Mouse (Mus musculus): ENCODE results near the gene Tmem208. TPM values are rescaled to one million over a fixed set of nuclear protein-coding genes. Genes with fewer than 3 reads are reported as not detected.
A peak's percentile ranks its signal among the peaks of the same experiment; 100 is the strongest.

Tmem208 gene
- polyA plus RNA-seq, 1 experiment from 2014 or later: 128 TPM

DNA sequence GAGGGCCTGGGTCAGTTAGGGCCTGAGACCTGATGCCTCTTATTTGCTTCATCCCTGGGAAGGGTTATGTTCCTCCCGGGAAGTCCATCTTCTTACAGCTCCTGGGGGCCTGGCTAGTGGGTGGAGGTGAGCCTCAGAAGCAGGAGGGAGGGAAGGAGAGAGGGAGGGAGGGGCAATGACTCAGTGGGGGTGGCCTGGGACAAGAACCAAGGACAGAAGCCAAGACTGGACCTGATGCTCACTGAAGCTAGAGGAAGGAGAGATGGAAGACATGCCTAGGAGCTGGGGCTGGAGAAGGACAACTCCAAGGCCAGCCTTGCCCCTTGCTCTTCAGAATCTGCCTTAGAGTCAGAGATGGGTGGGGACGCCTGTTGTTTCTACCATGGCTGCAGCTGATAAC lies 46.9 kb downstream of the Tmem208 start, which contains the start of gene Plekhg4:
Gene Plekhg4, plus strand, starts transcription at position 243 of the 400 bp plus-strand sequence.
- WGBS: 62% methylated on average over 2 of the region's 2 CpGs
- peaks cover 2% of the 10 kb centered on the region; the same call in 1 of the 2 replicates for H3K27me3 ChIP-seq (replicated peaks)
- no peaks in the 10 kb centered on the region for H3K4me1 ChIP-seq (replicated peaks)
- H3K9ac ChIP-seq: no peak within 1 kb of the TSS
- no peak for ATAC-seq
- no peaks in the 10 kb centered on the region for H3K9me3 ChIP-seq
- 0 out of 2 replicates have a peak within 1 kb of the TSS, but pooled peaks have one; percentile 58 for H3K4me2 ChIP-seq (replicated peaks)
- no peaks in the 10 kb centered on the region for H3K36me3 ChIP-seq
- H3K27ac ChIP-seq: no peak within 1 kb of the TSS
- no peak within 1 kb of the TSS for H3K4me3 ChIP-seq (replicated peaks)

DNA sequence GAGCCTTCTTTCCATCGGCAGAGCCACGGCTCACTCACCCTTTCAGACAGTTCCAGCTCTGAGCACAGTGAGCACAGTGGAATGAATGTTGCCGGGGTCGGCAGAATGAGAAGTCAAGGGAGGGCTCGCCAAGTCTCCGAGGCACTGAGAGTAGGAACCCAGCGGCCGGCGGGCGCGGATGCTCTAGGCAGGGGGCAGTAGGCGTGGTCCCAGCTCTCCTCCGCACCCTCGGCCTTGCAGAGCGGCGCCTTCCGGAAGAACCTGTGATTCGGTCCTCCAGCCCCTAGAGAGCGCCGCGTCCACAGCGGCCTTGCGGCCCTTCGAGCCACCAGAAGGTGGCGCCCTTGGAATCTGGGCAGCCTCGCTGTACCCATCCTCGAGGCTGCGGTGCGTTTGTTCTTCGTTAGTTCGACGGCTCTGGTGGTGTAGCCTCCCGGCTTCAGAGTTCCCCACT lies 48.4 kb downstream of the Tmem208 start:
- H3K4me2 ChIP-seq (replicated peaks): peak overlapping the region; percentile 58
- H3K4me3 ChIP-seq (replicated peaks): peak overlapping the region; percentile 14; the same call in 1 of the 2 replicates
- H3K4me1 ChIP-seq (replicated peaks): 0 out of 2 replicates have a peak, but pooled peaks cover 6% of the 10 kb centered on the region
- 0 out of 2 replicates have a peak, but pooled peaks have one; percentile 49 for ATAC-seq
- H3K36me3 ChIP-seq: no peaks in the 10 kb centered on the region
- no peaks in the 10 kb centered on the region for H3K9me3 ChIP-seq
- 29% methylated on average over 33 of the region's 33 CpGs for WGBS
- H3K9ac ChIP-seq: no peak overlapping the region
- H3K27me3 ChIP-seq (replicated peaks): peaks cover 2% of the 10 kb centered on the region; the same call in 1 of the 2 replicates
- no peak overlapping the region for H3K27ac ChIP-seq

DNA sequence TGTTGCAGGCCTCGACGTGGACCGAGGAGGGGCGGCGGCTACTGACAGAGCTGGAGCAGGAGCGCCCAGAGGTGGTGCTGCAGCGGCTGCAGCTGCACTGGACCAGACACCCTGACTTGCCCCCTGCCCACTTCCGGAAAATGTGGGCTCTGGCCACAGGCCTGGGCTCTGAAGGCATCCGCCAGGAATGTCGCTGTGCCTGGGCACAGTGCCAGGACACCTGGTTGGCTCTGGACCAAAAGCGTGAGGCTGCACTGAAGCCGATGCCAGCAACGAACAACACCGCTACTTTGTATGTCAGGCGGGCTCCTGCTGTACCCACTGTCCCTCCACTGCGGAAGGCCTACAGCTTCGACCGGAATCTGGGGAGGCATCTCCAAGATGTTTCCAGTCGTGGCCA lies 52.5 kb downstream of the Tmem208 start:
- 50% methylated on average over 19 of the region's 19 CpGs for WGBS
- ATAC-seq: no peak
- Histone ChIP-seq H3K9me3 (no peaks in the 10 kb centered on the region), H3K27me3 (replicated peaks) (0 out of 2 replicates have a peak, but pooled peaks cover 2% of the 10 kb centered on the region), H3K36me3 (no peaks in the 10 kb centered on the region), H3K4me3 (replicated peaks) (no peak overlapping the region), H3K4me2 (replicated peaks) (no peak overlapping the region), H3K4me1 (replicated peaks) (0 out of 2 replicates have a peak, but pooled peaks cover 6% of the 10 kb centered on the region), H3K27ac (no peak overlapping the region), H3K9ac (no peak overlapping the region)

GRCm38 (mm10) chr8:105380308-105380707 lies 54.2 kb downstream of the Tmem208 start:
- Histone ChIP-seq H3K4me2 (replicated peaks) (no peak overlapping the region), H3K9ac (no peak overlapping the region), H3K36me3 (no peaks in the 10 kb centered on the region), H3K4me1 (replicated peaks) (0 out of 2 replicates have a peak, but pooled peaks cover 6% of the 10 kb centered on the region), H3K4me3 (replicated peaks) (no peak overlapping the region), H3K27me3 (replicated peaks) (no peaks in the 10 kb centered on the region), H3K9me3 (no peaks in the 10 kb centered on the region), H3K27ac (no peak overlapping the region)
- ATAC-seq: no peak
- WGBS: 87% methylated on average over 12 of the region's 12 CpGs

DNA sequence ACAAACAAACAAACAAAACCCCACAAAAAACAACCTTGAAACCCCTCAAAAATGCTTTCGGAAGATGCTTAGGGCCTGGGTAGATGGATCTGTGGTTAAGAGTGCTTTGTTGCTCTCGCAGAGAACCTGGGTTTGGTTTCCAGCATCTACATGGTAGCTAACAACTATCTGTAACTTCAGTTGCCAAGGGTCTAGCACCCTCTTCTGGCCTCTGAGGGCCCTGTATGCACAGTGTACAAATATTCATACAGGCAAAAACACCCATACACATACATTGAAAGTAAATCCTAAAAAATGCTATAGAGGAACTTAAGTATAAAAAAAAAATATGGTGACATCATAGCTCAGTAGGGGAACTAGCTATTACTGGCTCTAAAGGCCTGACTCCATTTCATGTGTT lies 57.9 kb downstream of the Tmem208 start:
- ATAC-seq: no peak
- H3K4me1 ChIP-seq (replicated peaks): 0 out of 2 replicates have a peak, but pooled peaks cover under 1% of the 10 kb centered on the region
- H3K36me3 ChIP-seq: no peaks in the 10 kb centered on the region
- H3K4me2 ChIP-seq (replicated peaks): no peak overlapping the region
- no peak overlapping the region for H3K4me3 ChIP-seq (replicated peaks)
- no peak overlapping the region for H3K27ac ChIP-seq
- 96% methylated on average over 2 of the region's 2 CpGs for WGBS
- no peak overlapping the region for H3K9ac ChIP-seq
- H3K9me3 ChIP-seq: no peaks in the 10 kb centered on the region
- H3K27me3 ChIP-seq (replicated peaks): no peaks in the 10 kb centered on the region

MicroRNAs encoded within 50 kb of the gene (microRNA counts, 519-probe panel; counts per million panel counts)
- 1,832 counts per million, percentile 38 among the panel's probes with 10 or more counts for microRNA mmu-miR-328

Other genes starting within 250 kb of the Tmem208 start
- not detected in 2 replicates for gene Ces3b, start 242.6 kb upstream of the Tmem208 start, polyA plus RNA-seq (2015; fragmentation: Nextera tagmentation; extraction: Ambion mirVana)
- gene Ces4a, start 194.6 kb upstream of the Tmem208 start, polyA plus RNA-seq (2015; fragmentation: Nextera tagmentation; extraction: Ambion mirVana): not detected in 2 replicates
- gene Cbfb, start 155.7 kb upstream of the Tmem208 start, polyA plus RNA-seq (2015; fragmentation: Nextera tagmentation; extraction: Ambion mirVana): 38.8 and 47.1 TPM in 2 replicates
- 20.6 and 21.8 TPM in 2 replicates for gene D230025D16Rik, start 101.2 kb upstream of the Tmem208 start, polyA plus RNA-seq (2015; fragmentation: Nextera tagmentation; extraction: Ambion mirVana)
- gene B3gnt9, start 71.2 kb upstream of the Tmem208 start, polyA plus RNA-seq (2015; fragmentation: Nextera tagmentation; extraction: Ambion mirVana): 18.8 and 19.5 TPM in 2 replicates
- gene Tradd, start 61.7 kb upstream of the Tmem208 start, polyA plus RNA-seq (2015; fragmentation: Nextera tagmentation; extraction: Ambion mirVana): 36.7 and 39.2 TPM in 2 replicates
- gene Fbxl8, start 61.7 kb upstream of the Tmem208 start, polyA plus RNA-seq (2015; fragmentation: Nextera tagmentation; extraction: Ambion mirVana): 4.4 and 5.0 TPM in 2 replicates
- gene Hsf4, start 56.6 kb upstream of the Tmem208 start, polyA plus RNA-seq (2015; fragmentation: Nextera tagmentation; extraction: Ambion mirVana): 0.10 and 0.11 TPM in 2 replicates
- 1.0 and 1.2 TPM in 2 replicates for gene Nol3, start 50.2 kb upstream of the Tmem208 start, polyA plus RNA-seq (2015; fragmentation: Nextera tagmentation; extraction: Ambion mirVana)
- gene 4931428F04Rik, start 36.5 kb upstream of the Tmem208 start, polyA plus RNA-seq (2015; fragmentation: Nextera tagmentation; extraction: Ambion mirVana): 8.3 and 8.6 TPM in 2 replicates
- gene Exoc3l, start 30.3 kb upstream of the Tmem208 start, polyA plus RNA-seq (2015; fragmentation: Nextera tagmentation; extraction: Ambion mirVana): 8.0 and 8.7 TPM in 2 replicates
- gene E2f4, start 28.7 kb upstream of the Tmem208 start, polyA plus RNA-seq (2015; fragmentation: Nextera tagmentation; extraction: Ambion mirVana): 84.9 and 90.4 TPM in 2 replicates
- gene Elmo3, start 20.8 kb upstream of the Tmem208 start, polyA plus RNA-seq (2015; fragmentation: Nextera tagmentation; extraction: Ambion mirVana): 18.3 and 21.2 TPM in 2 replicates
- 1.3 and 2.3 TPM in 2 replicates for gene Lrrc29, start 76 bp upstream of the Tmem208 start, polyA plus RNA-seq (2015; fragmentation: Nextera tagmentation; extraction: Ambion mirVana)
- gene Fhod1, start 21.6 kb downstream of the Tmem208 start, polyA plus RNA-seq (2015; fragmentation: Nextera tagmentation; extraction: Ambion mirVana): 1.3 and 1.9 TPM in 2 replicates
- gene Slc9a5, start 22.5 kb downstream of the Tmem208 start, polyA plus RNA-seq (2015; fragmentation: Nextera tagmentation; extraction: Ambion mirVana): 1.4 and 1.7 TPM in 2 replicates
- 0.10 and 0.27 TPM in 2 replicates for gene Plekhg4, start 46.9 kb downstream of the Tmem208 start, polyA plus RNA-seq (2015; fragmentation: Nextera tagmentation; extraction: Ambion mirVana)
- gene Kctd19, start 87.1 kb downstream of the Tmem208 start, polyA plus RNA-seq (2015; fragmentation: Nextera tagmentation; extraction: Ambion mirVana): 0.05 TPM in 1 of 2 replicates, not detected in the other
- 0.24 and 0.26 TPM in 2 replicates for gene Lrrc36, start 87.2 kb downstream of the Tmem208 start, polyA plus RNA-seq (2015; fragmentation: Nextera tagmentation; extraction: Ambion mirVana)
- gene Tppp3, start 145.2 kb downstream of the Tmem208 start, polyA plus RNA-seq (2015; fragmentation: Nextera tagmentation; extraction: Ambion mirVana): 38.1 and 39.3 TPM in 2 replicates
- 20.1 and 22.6 TPM in 2 replicates for gene Zdhhc1, start 170.5 kb downstream of the Tmem208 start, polyA plus RNA-seq (2015; fragmentation: Nextera tagmentation; extraction: Ambion mirVana)
- 2.7 and 3.0 TPM in 2 replicates for gene Hsd11b2, start 192.4 kb downstream of the Tmem208 start, polyA plus RNA-seq (2015; fragmentation: Nextera tagmentation; extraction: Ambion mirVana)
- 78.2 and 89.4 TPM in 2 replicates for gene Atp6v0d1, start 239.7 kb downstream of the Tmem208 start, polyA plus RNA-seq (2015; fragmentation: Nextera tagmentation; extraction: Ambion mirVana)

Data from intestine, embryonic 15.5 days (tissue).